Mouse (Mus musculus) lung, adult 2 months (tissue): Measurements from ENCODE around the gene Celf2.

ENCODE experiments used
- CTCF ChIP-seq: fragments of 200-500 bp; IDR thresholded peaks from 2 replicates; pipeline ENCODE4 v1.5.1; 2011; ENCODE audit warnings: mild to moderate bottlenecking, low read length, control low read depth; ENCODE audit not compliant: insufficient read depth
- POLR2A ChIP-seq: fragments of 200-500 bp; IDR thresholded peaks from 2 replicates; pipeline ENCODE4 v1.6.1; 2011; ENCODE audit warnings: low read depth, mild to moderate bottlenecking, control low read depth, low read length, borderline replicate concordance; ENCODE audit errors: extremely low read depth

DNA sequence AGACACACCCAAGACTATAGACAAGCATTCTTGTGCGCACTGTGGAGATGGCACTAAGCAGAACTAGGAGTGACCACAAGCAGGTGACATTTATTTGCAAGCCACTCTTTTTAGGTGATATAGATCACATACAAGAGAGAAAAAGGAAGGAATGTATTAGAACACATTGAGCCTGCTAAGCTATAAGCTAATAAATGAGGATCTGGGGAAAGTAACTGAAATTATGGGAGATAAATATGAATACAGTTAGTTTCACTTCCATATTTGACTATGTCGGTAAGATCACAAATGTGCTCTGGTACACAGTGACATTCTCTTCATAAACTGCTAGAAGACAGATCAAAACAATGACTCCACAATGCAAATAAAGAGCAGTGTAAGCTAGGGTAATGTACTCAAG is 952.5 kb downstream of the Celf2 start:
- TF ChIP-seq CTCF, result no peak
- TF ChIP-seq POLR2A, result no peak
